Mouse (Mus musculus) embryonic fibroblast, embryonic 13.5 days (primary cell): ENCODE measurements around the gene Arhgap23.

Source experiments
- CTCF ChIP-seq: IDR thresholded peaks from 2 replicates; pipeline ENCODE4 v1.5.1; 2011; ENCODE audit warnings: mild to moderate bottlenecking, control low read depth, low read length, moderate library complexity, borderline replicate concordance; ENCODE audit not compliant: insufficient read depth
- POLR2A ChIP-seq: IDR thresholded peaks from 2 replicates; pipeline ENCODE4 v1.6.1; 2011; ENCODE audit warnings: low read depth, mild to moderate bottlenecking, control low read depth, low read length, moderate library complexity

DNA sequence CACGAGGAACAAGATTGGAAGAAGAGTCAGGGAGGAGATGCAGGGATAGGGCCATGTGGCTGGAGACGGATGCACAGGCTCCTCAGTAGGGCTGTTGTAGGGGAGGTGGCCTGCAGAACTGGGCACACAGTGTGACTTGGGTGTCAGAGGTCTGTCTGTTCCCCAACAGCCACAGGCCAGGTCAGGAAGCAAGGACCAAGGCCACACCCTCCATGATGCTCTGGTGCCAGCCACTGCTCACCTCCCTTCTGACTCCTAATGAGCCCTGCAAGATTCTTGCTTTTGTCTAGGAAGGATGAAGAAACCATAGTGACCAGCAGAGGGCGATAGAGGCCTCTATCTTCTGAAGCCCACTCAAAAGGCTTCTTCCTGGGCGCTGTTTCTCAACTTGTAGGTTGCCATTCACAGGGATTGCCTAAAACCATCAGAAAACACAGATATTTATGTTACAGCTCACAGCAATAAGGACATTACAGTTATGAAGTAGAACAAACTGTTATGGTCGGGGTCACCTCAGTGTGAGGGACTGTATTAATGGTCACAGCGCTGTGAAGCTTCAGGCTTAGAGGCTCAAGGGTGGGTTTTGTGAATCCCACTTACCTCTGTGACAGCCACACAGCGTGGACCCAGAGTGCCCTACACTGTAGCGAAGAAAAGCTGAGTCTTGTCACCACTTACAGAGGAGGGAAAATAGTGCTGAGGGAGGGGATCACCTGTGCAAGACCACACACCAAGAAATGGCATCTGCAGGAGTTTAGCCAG lies 61.2 kb downstream of the Arhgap23 start:
- 0 out of 2 replicates have a peak, but pooled peaks have one; percentile 6 for TF ChIP-seq CTCF
- TF ChIP-seq POLR2A: no peak
